Mouse (Mus musculus) cerebellum, adult (tissue): Measurements from ENCODE around the gene Twsg1.

Experiments used
- ATAC-seq: cut with Nextera tagmentation; 2 replicates; pipeline ENCODE4 v1.9.2; 2017; ENCODE audit warnings: mild to moderate bottlenecking, moderate library complexity, mixed read lengths; ENCODE audit not compliant: insufficient number of reproducible peaks, low FRiP score, low TSS enrichment

Gene Twsg1

GRCm38 (mm10) chr17:65896016-65896415, 55.0 kb downstream of the Twsg1 start:
- ATAC-seq: no peak

- ATAC-seq: no peak
These were observed 61.5 kb downstream of the Twsg1 start for GRCm38 (mm10) chr17:65889476-65889875.

DNA sequence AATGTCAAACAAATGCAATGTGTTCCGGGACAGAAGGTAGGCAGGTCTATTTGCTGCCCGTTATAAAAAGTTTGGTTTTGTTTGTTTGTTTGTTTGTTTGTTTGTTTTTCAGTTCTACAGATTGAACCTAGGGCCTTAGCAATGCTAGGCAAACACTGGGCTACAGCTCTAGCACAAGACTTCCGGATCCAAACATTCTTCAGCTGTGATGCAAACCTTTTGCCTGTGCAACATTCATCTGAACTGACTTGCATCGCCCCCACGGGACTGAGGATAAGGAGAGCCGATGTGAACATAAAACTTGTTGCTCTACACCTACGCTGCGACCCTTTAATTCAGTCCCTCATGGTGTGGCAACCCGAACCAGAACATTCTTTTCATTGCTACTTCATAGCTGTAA, 64.5 kb downstream of the Twsg1 start:
- ATAC-seq: no peak

DNA sequence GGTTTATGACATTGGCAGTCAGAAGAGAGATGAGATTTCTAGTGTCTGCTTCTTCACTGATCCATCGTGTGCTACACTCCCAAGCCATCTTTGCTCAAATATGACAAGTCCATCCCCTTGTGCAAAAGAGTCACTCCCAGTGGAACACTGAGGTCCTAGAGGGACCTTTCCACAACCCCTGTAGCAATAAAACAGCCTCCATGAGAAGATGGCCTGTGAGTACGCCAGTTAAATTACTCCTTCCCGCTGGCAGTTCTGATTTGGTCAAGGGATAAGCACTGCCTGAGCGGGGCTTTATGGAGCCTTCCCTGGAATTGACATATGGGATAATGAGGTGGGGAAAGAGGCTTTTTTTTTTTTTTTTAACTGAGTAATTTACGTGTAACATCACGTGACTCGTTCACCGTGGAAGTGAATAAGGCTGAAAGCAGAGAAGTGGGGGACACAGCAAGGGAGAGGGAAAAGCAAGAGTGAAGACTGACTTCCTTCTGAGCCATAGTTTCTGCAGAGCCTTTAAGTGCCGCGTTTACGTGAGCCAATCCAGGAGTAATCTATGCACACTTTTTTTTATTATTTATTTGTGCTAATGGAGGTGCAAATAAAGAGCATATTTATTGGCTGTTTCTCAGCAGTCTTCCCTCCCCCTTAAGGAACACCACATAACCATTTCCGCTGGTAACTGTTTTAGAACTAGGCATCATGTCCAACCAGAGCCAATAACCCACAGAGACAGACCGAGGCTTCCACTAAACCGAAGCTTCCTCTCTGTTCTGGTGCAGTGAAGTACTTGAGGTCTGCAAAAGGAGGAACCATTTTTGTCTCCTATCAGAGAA, 65.1 kb downstream of the Twsg1 start, which contains the start of gene Ralbp1:
Gene Ralbp1, minus strand, starts transcription at position 102 of the 833 bp plus-strand sequence.
- ATAC-seq: peak; percentile 7; the same call in 1 of the 2 replicates

- ATAC-seq: no peak
These were observed 65.7 kb downstream of the Twsg1 start for GRCm38 (mm10) chr17:65885398-65885696.

DNA sequence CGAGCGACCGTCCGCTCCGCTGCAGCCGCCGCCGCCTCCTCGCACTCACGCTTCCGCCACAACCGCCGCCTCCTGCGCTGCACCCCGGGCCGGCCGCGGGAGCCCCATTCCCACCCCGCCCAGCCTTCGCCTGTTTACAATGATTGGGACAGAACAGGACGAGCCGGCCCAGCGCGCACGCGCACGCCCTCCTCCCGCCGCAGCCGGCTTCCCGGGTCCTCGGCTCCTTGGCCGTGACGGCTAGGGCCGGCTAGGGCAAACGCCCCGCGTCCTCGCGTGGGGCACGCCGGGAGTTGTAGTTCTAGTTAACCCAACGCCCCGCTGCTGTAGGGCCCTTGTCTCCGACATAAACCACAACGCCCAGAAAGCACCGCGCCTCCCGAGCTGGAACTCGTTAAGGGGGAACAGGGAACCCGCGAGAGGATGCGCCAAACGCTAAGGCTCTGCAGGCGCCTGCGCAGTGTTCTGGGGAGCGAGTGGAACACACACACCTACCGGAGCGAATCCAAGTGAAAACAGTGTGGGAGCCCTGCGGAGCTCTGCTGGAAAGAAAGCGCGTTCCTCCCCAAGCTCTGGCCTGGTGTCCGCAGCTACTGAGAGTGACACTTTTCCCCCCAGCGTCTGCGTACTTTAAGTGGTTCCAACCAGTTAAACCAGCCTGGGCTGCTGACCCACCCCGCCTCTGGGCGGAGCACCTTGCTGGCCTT, 66.2 kb downstream of the Twsg1 start:
- ATAC-seq: peak; percentile 97

- ATAC-seq: peak; percentile 5; the same call in 1 of the 2 replicates
These were observed 66.9 kb downstream of the Twsg1 start for GRCm38 (mm10) chr17:65884061-65884669.

- no peak for ATAC-seq
These were observed 74.0 kb downstream of the Twsg1 start for GRCm38 (mm10) chr17:65877026-65877425.

- ATAC-seq: no peak
These were observed 77.2 kb downstream of the Twsg1 start for GRCm38 (mm10) chr17:65873834-65874233.

DNA sequence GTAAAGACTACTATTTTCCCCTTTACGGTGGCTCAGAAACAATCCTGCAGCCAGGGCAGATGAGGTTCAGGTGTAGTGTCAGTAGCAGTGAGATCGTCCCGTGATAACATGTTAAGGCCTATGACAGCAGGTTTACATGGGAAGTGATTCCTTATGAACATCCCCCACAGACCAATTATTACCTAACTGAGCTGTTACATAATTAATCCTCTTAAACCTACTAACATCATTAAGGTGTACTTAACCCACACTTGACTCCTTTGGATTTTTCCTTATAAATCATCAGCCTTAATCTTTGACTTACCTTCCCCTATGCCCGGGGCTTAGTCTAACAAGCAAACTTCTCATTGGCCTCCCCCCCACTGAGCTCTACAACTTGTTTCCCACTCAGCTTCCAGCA, 77.9 kb downstream of the Twsg1 start:
- ATAC-seq: no peak

DNA sequence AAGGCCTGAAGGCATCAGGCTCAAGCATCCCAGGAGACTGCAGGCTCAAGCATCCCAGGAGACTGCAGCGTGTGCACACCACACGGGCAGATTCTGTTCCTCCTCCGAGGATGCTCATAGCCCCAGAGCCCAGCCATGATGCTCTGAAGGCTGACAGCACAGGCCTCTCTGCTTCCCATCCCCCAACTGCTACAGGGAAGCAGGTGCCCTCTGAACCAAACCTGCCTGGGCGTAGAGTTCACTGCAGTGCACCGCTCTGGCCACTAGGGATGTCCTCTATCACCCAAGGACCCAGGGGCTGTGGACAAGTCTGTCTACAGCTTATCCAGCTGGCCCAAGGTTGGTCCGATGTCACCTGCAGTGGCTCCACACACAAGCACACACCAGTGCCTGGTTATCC, 78.4 kb downstream of the Twsg1 start:
- peak; percentile 80 for ATAC-seq

- no peak for ATAC-seq
These were observed 79.0 kb downstream of the Twsg1 start for GRCm38 (mm10) chr17:65872051-65872450.
